Mouse (Mus musculus) forebrain, postnatal 0 days (tissue): ENCODE measurements around the gene 9230112D13Rik. TPM values are rescaled to one million over a fixed set of nuclear protein-coding genes. Genes with fewer than 3 reads are reported as not detected.

Source experiments
- ATAC-seq: fragments of 200-750 bp; cut with Nextera tagmentation; 2 replicates; pipeline ENCODE4 v1.8.0; 2017; ENCODE audit warnings: mild to moderate bottlenecking, moderate library complexity
- DNase-seq: peaks from one replicate; pipeline ENCODE4 v3.0.0-alpha.2; 2015
- H3K27ac ChIP-seq: fragments of 300-500 bp; sonication (generic); 2 replicates; pipeline ENCODE4 v1.5.1; 2014; ENCODE audit warnings: low read depth, mild to moderate bottlenecking, antibody characterized with exemption, low read length, moderate library complexity, mixed read lengths
- H3K27me3 ChIP-seq: fragments of 300-500 bp; sonication (generic); 2 replicates; pipeline ENCODE4 v1.6.1; 2014; ENCODE audit warnings: mild to moderate bottlenecking, low read length, mixed read lengths; ENCODE audit not compliant: insufficient read depth
- H3K36me3 ChIP-seq: fragments of 300-500 bp; sonication (generic); 2 replicates; pipeline ENCODE4 v1.6.1; 2014; ENCODE audit warnings: mild to moderate bottlenecking, moderate library complexity; ENCODE audit not compliant: insufficient read depth
- H3K4me1 ChIP-seq: fragments of 300-500 bp; sonication (generic); 2 replicates; pipeline ENCODE4 v1.6.1; 2014; ENCODE audit warnings: antibody characterized with exemption; ENCODE audit not compliant: insufficient read depth
- H3K4me2 ChIP-seq: fragments of 300-500 bp; sonication (generic); 2 replicates; pipeline ENCODE4 v1.6.1; 2014; ENCODE audit warnings: low read depth, mild to moderate bottlenecking, moderate library complexity
- H3K4me3 ChIP-seq: fragments of 300-500 bp; sonication (generic); 2 replicates; pipeline ENCODE4 v1.5.1; 2014; ENCODE audit warnings: low read depth, low read length, mixed read lengths
- H3K9ac ChIP-seq: fragments of 300-500 bp; sonication (generic); 2 replicates; pipeline ENCODE4 v1.6.1; 2014; ENCODE audit warnings: mild to moderate bottlenecking
- H3K9me3 ChIP-seq: fragments of 300-500 bp; sonication (generic); 2 replicates; pipeline ENCODE4 v1.6.1; 2016; ENCODE audit warnings: low read length
- CTCF ChIP-seq: sonication (generic); IDR thresholded peaks from 2 replicates; pipeline ENCODE4 v1.5.1; 2016; ENCODE audit warnings: antibody characterized with exemption, control low read depth, low read depth
- WGBS: fragments of 180-500 bp; shearing (Covaris S2); extraction: QIAGEN DNeasy Blood & Tissue Kit; methylation state at CpG from one replicate; pipeline ENCODE4 v1.1.7; 2014; 5-methylcytosine and 5-hydroxymethylcytosine counted together
- polyA plus RNA-seq: library from polyadenylated mRNA; unstranded; fragments of >200 nt; fragmentation: Nextera tagmentation; extraction: Ambion mirVana; gene quantifications from 2 replicates; pipeline ENCODE4 v1.2.1, GENCODE M21; 2015
- total RNA-seq: library from RNA; depleted of rRNA; stranded (reverse); fragments of >200 nt; gene quantifications from 2 replicates; pipeline ENCODE4 v1.2.3, GENCODE M21; 2014

Gene 9230112D13Rik
- total and polyA plus RNA-seq, 2 experiments from 2014 or later = not detected

DNA sequence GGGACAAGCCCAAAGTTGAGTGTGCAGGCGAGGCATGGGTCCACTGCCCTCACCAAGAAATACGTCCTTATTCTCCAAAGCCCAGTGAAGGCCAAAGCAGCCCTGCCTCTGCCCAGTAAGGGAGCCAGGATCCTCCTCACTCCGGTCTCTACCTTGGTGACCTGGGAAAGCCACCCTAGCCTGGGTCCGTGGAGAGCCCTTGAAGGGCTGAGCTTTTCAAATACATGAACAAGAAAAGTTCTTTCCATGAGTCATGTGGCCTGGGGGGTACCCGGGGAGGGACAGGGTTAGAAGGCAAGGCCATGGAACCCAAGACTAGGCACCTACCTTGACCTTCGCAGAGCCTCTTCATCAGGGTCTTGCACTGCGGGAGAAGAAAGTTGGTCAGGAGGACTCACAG, 43.9 kb upstream of the 9230112D13Rik start:
- 95% methylated on average over 7 of the region's 7 CpGs for WGBS
- no peak overlapping the region for H3K4me2 ChIP-seq
- no peak overlapping the region for H3K27ac ChIP-seq
- H3K4me1 ChIP-seq = 0 out of 2 replicates have a peak, but pooled peaks cover 3% of the 10 kb centered on the region
- no peaks in the 10 kb centered on the region for H3K27me3 ChIP-seq
- no peaks in the 10 kb centered on the region for H3K9me3 ChIP-seq
- no peak for TF ChIP-seq CTCF
- no peak for DNase-seq
- H3K36me3 ChIP-seq = no peaks in the 10 kb centered on the region
- no peak overlapping the region for H3K9ac ChIP-seq
- no peak for ATAC-seq
- H3K4me3 ChIP-seq = no peak overlapping the region

DNA sequence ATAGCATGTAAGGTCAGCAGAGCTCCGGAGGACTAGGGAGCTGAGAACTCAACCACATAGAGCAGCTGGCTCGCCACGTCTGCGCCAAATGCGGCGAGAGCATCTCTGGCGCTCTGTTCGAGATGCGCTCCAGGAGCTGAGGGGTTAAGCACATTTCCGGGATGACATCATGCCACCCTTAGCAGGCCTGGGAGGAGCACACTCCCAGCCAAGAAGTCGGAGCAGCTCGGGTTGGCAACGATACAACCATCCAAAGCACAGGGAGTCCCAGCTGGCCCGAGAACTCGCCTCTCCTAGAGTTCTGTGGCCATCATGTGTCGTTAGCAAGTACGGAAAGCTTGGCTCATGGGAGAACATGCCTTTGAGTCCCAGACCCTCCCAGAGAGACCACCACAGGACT, 43.1 kb upstream of the 9230112D13Rik start:
- Histone ChIP-seq H3K9ac (no peak overlapping the region), H3K4me2 (no peak overlapping the region), H3K4me1 (0 out of 2 replicates have a peak, but pooled peaks cover 3% of the 10 kb centered on the region), H3K36me3 (no peaks in the 10 kb centered on the region), H3K4me3 (no peak overlapping the region), H3K9me3 (no peaks in the 10 kb centered on the region), H3K27ac (no peak overlapping the region), H3K27me3 (no peaks in the 10 kb centered on the region)
- DNase-seq (peak; percentile 66), ATAC-seq (peak; percentile 78)
- TF ChIP-seq CTCF = no peak
- 57% methylated on average over 17 of the region's 17 CpGs for WGBS

DNA sequence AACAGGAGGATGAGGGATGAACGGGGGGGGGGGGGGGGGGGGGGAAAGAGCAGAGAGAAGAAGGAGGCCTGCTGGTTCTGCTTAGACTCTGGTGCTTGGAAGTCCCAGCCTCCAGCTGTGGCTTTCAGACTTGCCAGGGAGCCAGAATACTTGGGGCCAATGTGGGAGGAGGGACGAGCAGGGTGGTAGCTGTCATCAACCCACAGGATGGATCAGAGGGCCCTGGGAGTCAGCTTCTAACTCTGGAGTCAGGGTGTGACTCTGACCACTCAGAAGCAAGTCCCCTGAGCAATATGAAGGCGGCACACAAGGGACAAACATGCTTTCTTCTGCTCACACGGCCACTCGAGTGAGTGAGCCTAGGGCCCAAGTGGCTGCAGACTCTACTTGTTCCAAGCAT, 42.0 kb upstream of the 9230112D13Rik start:
- Histone ChIP-seq H3K4me2 (no peak overlapping the region), H3K27me3 (no peaks in the 10 kb centered on the region), H3K27ac (no peak overlapping the region), H3K4me3 (no peak overlapping the region), H3K36me3 (no peaks in the 10 kb centered on the region), H3K9ac (no peak overlapping the region), H3K9me3 (no peaks in the 10 kb centered on the region), H3K4me1 (0 out of 2 replicates have a peak, but pooled peaks cover 3% of the 10 kb centered on the region)
- WGBS = 75% methylated on average over 4 of the region's 5 CpGs
- TF ChIP-seq CTCF = no peak
- DNase-seq (no peak), ATAC-seq (no peak)

DNA sequence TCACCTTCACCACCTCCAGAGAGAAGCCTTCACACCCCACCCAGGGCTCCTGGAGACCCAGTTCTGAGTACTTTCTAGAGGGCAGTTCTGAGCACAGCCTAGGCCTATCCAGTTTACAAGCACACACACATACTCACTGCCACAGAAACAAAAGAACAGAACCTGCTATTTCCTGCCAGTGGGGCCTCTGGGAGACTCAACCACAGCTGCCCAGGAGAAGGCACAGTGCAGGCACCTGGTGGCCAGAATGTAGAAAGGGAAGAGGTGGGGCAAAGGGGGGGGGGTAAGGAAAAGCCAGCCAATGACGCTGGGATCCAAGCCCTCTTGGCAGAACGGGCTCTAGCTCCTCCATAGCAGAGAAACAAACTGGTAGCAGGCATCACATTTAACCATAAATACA, 39.8 kb upstream of the 9230112D13Rik start:
- WGBS = 23% methylated on average over 2 of the region's 2 CpGs
- H3K4me1 ChIP-seq = 0 out of 2 replicates have a peak, but pooled peaks cover 3% of the 10 kb centered on the region

DNA sequence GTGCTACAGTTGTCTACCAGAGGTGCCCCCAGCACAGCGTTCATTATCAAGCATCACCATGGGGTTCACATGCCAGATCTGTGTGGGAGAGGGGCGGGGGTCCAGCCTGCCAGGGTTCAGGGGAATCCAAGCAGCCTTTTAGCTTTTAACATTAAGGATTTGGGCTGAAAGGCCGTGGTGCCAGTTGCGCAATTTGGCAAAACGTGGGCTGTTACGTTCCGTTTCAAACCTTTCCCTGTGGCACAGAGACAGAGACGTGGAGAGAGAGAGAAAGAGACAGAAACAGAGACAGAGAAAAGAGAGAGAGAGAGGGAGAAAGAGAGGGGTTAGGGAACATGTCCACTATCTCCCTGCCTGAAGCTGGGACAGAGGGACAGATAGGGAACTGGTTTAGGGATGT, 39.0 kb upstream of the 9230112D13Rik start:
- no peak for TF ChIP-seq CTCF
- no peak overlapping the region for H3K4me2 ChIP-seq
- H3K27me3 ChIP-seq = no peaks in the 10 kb centered on the region
- no peak overlapping the region for H3K9ac ChIP-seq
- 0 out of 2 replicates have a peak, but pooled peaks cover 3% of the 10 kb centered on the region for H3K4me1 ChIP-seq
- H3K27ac ChIP-seq = no peak overlapping the region
- H3K36me3 ChIP-seq = no peaks in the 10 kb centered on the region
- WGBS = 86% methylated on average over 8 of the region's 8 CpGs
- H3K9me3 ChIP-seq = no peaks in the 10 kb centered on the region
- no peak for DNase-seq
- no peak for ATAC-seq
- no peak overlapping the region for H3K4me3 ChIP-seq

More for the DNA sequence above, 39.8 kb upstream of the 9230112D13Rik start:
- Histone ChIP-seq H3K4me2 (no peak overlapping the region), H3K27ac (no peak overlapping the region), H3K9ac (no peak overlapping the region), H3K36me3 (no peaks in the 10 kb centered on the region), H3K4me3 (no peak overlapping the region), H3K27me3 (no peaks in the 10 kb centered on the region), H3K9me3 (no peaks in the 10 kb centered on the region)
- no peak for TF ChIP-seq CTCF
- no peak for DNase-seq
- ATAC-seq = no peak

DNA sequence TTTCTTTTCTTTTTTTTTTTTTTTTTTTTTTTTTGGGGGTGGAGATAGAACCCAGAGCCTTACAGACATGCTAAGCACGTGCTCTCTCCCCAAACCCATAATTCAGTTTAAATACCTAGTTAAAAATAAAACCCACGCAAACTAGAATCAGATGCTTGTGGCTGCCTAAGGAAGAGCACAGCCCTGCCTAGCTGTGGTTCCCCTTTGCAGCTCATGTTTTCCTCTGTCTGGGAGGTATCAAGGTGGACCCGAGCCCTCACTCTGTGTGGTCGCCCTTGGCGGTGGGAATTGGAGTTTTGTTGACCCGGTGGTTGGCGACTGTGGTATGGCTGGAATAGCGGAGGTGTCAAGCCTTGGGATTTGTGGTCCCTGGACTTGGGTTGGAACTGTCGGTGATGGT, 36.3 kb upstream of the 9230112D13Rik start:
- WGBS = 94% methylated on average over 9 of the region's 9 CpGs
- Histone ChIP-seq H3K4me1 (no peaks in the 10 kb centered on the region), H3K4me2 (no peak overlapping the region), H3K27ac (no peak overlapping the region), H3K27me3 (no peaks in the 10 kb centered on the region), H3K9ac (no peak overlapping the region), H3K9me3 (no peaks in the 10 kb centered on the region), H3K36me3 (no peaks in the 10 kb centered on the region), H3K4me3 (no peak overlapping the region)
- DNase-seq = no peak
- TF ChIP-seq CTCF = no peak
- ATAC-seq = no peak

DNA sequence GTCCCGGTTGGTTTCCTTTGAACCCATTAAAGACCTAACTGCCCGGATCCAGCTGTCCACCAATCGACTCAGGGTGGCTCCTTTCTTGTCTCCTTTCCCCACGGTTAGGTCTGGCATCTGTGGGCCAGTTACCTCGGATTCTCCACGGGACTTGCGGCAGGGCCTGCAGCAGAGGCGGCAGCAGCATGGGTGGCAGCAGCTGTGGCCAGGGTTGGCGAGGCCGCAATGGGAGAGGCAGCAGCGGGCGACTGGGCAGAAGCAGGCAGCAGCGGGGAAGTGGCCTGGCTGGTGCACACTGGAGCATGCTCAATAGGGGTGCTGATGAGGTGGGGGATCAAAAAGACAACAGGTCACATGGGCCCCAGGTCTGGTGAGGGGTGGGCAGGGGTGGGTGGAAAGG, 32.6 kb upstream of the 9230112D13Rik start:
- no peak for ATAC-seq
- H3K27ac ChIP-seq = no peak overlapping the region
- no peaks in the 10 kb centered on the region for H3K4me1 ChIP-seq
- no peak for DNase-seq
- no peak overlapping the region for H3K4me3 ChIP-seq
- no peaks in the 10 kb centered on the region for H3K9me3 ChIP-seq
- TF ChIP-seq CTCF = no peak
- 71% methylated on average over 13 of the region's 13 CpGs for WGBS
- no peaks in the 10 kb centered on the region for H3K27me3 ChIP-seq
- H3K9ac ChIP-seq = no peak overlapping the region
- no peak overlapping the region for H3K4me2 ChIP-seq
- H3K36me3 ChIP-seq = no peaks in the 10 kb centered on the region
